Mouse (Mus musculus) CH12.LX (cell line): Measurements from ENCODE around the gene Trpc1. TPM values are rescaled to one million over a fixed set of nuclear protein-coding genes. Genes with fewer than 3 reads are reported as not detected.

Source experiments
- DNase-seq: peaks from one replicate; pipeline ENCODE4 v3.0.0-alpha.2; 2013; ENCODE audit errors: extremely low read depth
- H3K27ac ChIP-seq: 2 replicates; pipeline ENCODE4 v1.5.1; 2012; ENCODE audit warnings: low read depth, mild to moderate bottlenecking, control low read depth, moderate library complexity; ENCODE audit not compliant: insufficient read depth
- H3K27me3 ChIP-seq: replicated peaks from 2 replicates; pipeline ENCODE3; 2012; ENCODE audit warnings: inconsistent platforms
- H3K36me3 ChIP-seq, 2 experiments: replicated peaks in 1 of 2; 2 replicates each; pipeline versions ENCODE3 to v1.6.1; 2012; ENCODE audit warnings: inconsistent platforms in 1 of 2, low read length in 1 of 2, mild to moderate bottlenecking in 1 of 2, mixed read lengths in 1 of 2, moderate library complexity in 1 of 2; ENCODE audit not compliant: control insufficient read depth in 1 of 2, insufficient read depth in 1 of 2
- H3K4me1 ChIP-seq, 2 experiments: 2 replicates each; pipeline ENCODE4 v1.6.1; 2012; ENCODE audit warnings: inconsistent platforms in 1 of 2, moderate library complexity in 1 of 2; ENCODE audit not compliant: insufficient read depth in 2 of 2, control insufficient read depth in 1 of 2
- H3K4me2 ChIP-seq: 2 replicates; pipeline ENCODE4 v1.6.1; 2012; ENCODE audit warnings: low read depth, mild to moderate bottlenecking, control low read depth; ENCODE audit not compliant: poor library complexity, insufficient read depth, severe bottlenecking
- H3K4me3 ChIP-seq, 3 experiments: fragments of 150-350 bp in 1 of 3; sonication (generic) in 1 of 3; replicated peaks in 1 of 3; 2 replicates each; pipeline versions ENCODE3 to v1.5.1; 2011 to 2012; ENCODE audit warnings: low read depth in 2 of 3, low read length in 2 of 3, mild to moderate bottlenecking in 2 of 3, moderate library complexity in 2 of 3, control low read depth in 1 of 3, improper control_type of control experiment in 1 of 3, inconsistent platforms in 1 of 3, mixed read lengths in 1 of 3; ENCODE audit not compliant: poor library complexity in 1 of 3
- H3K79me2 ChIP-seq: replicated peaks from 2 replicates; pipeline ENCODE4 v1.6.1; 2012; ENCODE audit warnings: mild to moderate bottlenecking, moderate library complexity; ENCODE audit not compliant: control insufficient read depth, poor library complexity, insufficient read depth, severe bottlenecking; ENCODE audit errors: extremely low read depth
- H3K9ac ChIP-seq: 2 replicates; pipeline ENCODE4 v1.6.1; 2012; ENCODE audit warnings: low read depth, mild to moderate bottlenecking, control low read depth, moderate library complexity; ENCODE audit not compliant: insufficient read depth
- H3K9me3 ChIP-seq: replicated peaks from 2 replicates; pipeline ENCODE3; 2012; ENCODE audit warnings: low read length, inconsistent platforms, mixed read lengths
- BHLHE40 ChIP-seq: IDR thresholded peaks from 2 replicates; pipeline ENCODE4 v1.6.1; 2011; ENCODE audit warnings: mild to moderate bottlenecking, low read depth, low read length, improper control_type of control experiment
- CHD2 ChIP-seq: IDR thresholded peaks from 2 replicates; pipeline ENCODE4 v1.6.1; 2011; ENCODE audit warnings: low read length, improper control_type of control experiment
- CTCF ChIP-seq, 2 experiments: IDR thresholded peaks in 1 of 2; conservative IDR thresholded peaks in 1 of 2; 2 replicates each; pipeline ENCODE4 v1.5.1; 2011 to 2012; ENCODE audit warnings: low read depth in 2 of 2, low read length in 2 of 2, improper control_type of control experiment in 1 of 2, inconsistent platforms in 1 of 2, mild to moderate bottlenecking in 1 of 2, moderate library complexity in 1 of 2
- KAT2A ChIP-seq: IDR thresholded peaks from 2 replicates; pipeline ENCODE4 v1.6.1; 2012; ENCODE audit warnings: low read length, improper control_type of control experiment, inconsistent platforms; ENCODE audit not compliant: insufficient replicate concordance
- NELFE ChIP-seq: IDR thresholded peaks from 2 replicates; pipeline ENCODE4 v1.6.1; 2011; ENCODE audit warnings: low read depth, low read length, improper control_type of control experiment
- POLR2AphosphoS2 ChIP-seq: IDR thresholded peaks from 2 replicates; pipeline ENCODE4 v1.6.1; 2011; ENCODE audit warnings: low read depth, low read length, improper control_type of control experiment
- RAD21 ChIP-seq: IDR thresholded peaks from 2 replicates; pipeline ENCODE4 v1.6.1; 2011; ENCODE audit warnings: low read depth, mild to moderate bottlenecking, low read length, improper control_type of control experiment, moderate library complexity
- RCOR1 ChIP-seq: conservative IDR thresholded peaks from 2 replicates; pipeline ENCODE4 v1.6.1; 2012; ENCODE audit warnings: low read depth, mild to moderate bottlenecking, inconsistent platforms, low read length, improper control_type of control experiment
- SIN3A ChIP-seq: IDR thresholded peaks from 2 replicates; pipeline ENCODE4 v1.6.1; 2012; ENCODE audit warnings: low read length, improper control_type of control experiment, inconsistent platforms
- SMC3 ChIP-seq: IDR thresholded peaks from 2 replicates; pipeline ENCODE4 v1.6.1; 2011; ENCODE audit warnings: low read depth, low read length, improper control_type of control experiment
- USF1 ChIP-seq: IDR thresholded peaks from 2 replicates; pipeline ENCODE4 v1.6.1; 2014; ENCODE audit warnings: low read depth, mild to moderate bottlenecking, inconsistent platforms, low read length, improper control_type of control experiment
- dilution Hi-C: fragments of 300-500 bp; cut with MboI; formaldehyde crosslinking; loops from 2 replicates; pipeline ENCODE4 v1.14.3; 2020; ENCODE audit warnings: low sequenced_read_pairs; ENCODE audit not compliant: extremely low pct_unique_long_range_greater_than_20kb, extremely low pct_ligation_motif_present
- in situ Hi-C: fragments of 300-500 bp; cut with MboI; formaldehyde crosslinking; loops from 3 replicates; pipeline ENCODE4 v1.14.3; 2019; ENCODE audit warnings: low sequenced_read_pairs, low pct_ligation_motif_present, low pct_unique_long_range_greater_than_20kb, mixed read lengths
- polyA plus RNA-seq: library from polyadenylated mRNA; unstranded; fragments of >175 nt; gene quantifications from 2 replicates; pipeline ENCODE4 v1.2.1, GENCODE M21; 2012; ENCODE audit warnings: low read depth; ENCODE audit not compliant: insufficient read length
- total RNA-seq, 2 experiments: library from RNA; depleted of rRNA; stranded (reverse); fragments of 300-350 nt in 1 of 2; fragments of >200 nt in 1 of 2; gene quantifications; 2 replicates each; pipeline ENCODE4 v1.2.3; 2012 to 2014

Gene Trpc1
- total and polyA plus RNA-seq, 3 experiments: not detected

DNA sequence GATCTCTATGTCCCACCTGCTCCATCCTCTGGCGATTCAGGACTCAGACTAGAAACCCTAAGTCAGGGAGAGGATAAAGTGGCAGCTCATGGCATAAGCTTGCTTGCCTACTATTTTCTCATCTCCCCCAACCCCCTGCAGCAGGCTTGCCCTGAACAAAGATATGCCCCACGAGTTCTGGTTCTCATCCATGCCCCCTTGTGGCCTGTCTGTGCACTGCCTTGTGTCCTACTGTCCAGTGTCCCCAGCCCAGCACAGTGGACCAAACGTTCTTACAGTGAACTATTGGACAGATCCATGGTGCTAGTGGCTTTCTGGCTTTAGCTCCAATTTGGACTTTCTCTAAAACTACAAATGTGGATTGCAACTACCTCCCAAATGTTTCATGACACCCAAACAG is 62.1 kb downstream of the Trpc1 start:
- dilution Hi-C loops (no loop called here), in situ Hi-C loops (loop anchor here (10.0 to 25.0 kb wide), 2 partner anchors 149 to 153 kb away; partner anchors contain the start of gene Pls1)
- Histone ChIP-seq H3K79me2 (no peaks in the 10 kb centered on the region), H3K36me3 (no peaks in the 10 kb centered on the region), H3K27me3 (no peaks in the 10 kb centered on the region), H3K9me3 (no peaks in the 10 kb centered on the region), H3K27ac (no peak overlapping the region), H3K9ac (no peak overlapping the region), H3K4me2 (no peak overlapping the region), H3K4me3 (no peak overlapping the region), H3K4me1 (no peaks in the 10 kb centered on the region)
- TF ChIP-seq SIN3A (no peak), RAD21 (peak; percentile 35), CTCF (conservative IDR thresholded peaks at IDR 0.05 in 1 of 2, IDR thresholded peaks at IDR 0.05 in 1 of 2; ENCODE audit: low read depth in 2 of 2, low read length in 2 of 2) (peak; percentile 29 to 68; a peak in 3 of 4 replicates), SMC3 (peak; percentile 76), CHD2 (no peak)
- peak; percentile 20 for DNase-seq

DNA sequence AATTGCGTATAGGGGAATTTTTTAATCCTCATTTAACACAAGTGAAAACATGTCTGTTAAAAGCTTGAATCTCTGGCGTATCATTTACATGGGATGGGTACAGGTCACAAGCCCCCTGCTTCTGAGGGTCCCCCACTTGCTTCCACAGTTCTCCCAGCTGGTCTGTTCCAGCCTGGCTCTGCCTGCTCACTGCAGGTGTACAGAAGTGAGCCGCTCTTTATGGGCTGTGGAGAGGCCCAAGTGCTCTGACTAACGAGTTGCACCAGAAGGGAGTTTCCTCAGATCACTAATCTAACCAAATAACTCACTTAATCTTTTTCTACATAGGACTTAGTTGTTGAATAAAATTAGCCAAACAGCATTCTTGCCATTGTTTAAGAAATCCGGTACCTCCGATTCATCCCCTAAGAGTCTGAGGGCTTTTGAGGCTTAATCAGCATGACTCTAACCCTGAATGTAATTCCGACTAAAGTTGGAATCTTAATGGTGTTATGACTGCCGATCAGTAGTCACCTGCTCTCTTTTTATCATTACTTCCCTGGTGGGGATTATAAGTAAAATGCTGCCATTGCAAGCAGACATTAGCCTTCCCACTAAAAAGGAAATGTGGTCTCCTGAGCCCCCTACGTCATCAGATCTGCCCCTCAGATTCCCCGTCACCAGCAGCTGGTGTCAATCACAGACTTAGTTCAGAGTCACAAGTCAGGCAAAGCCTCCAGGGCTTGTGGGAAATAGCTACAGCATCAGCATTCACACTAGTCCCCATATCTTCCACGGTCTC is 64.3 kb downstream of the Trpc1 start:
- no peak for DNase-seq
- no peaks in the 10 kb centered on the region for H3K27me3 ChIP-seq
- H3K9me3 ChIP-seq: no peaks in the 10 kb centered on the region
- TF ChIP-seq POLR2AphosphoS2 (no peak), CTCF (conservative IDR thresholded peaks at IDR 0.05 in 1 of 2, IDR thresholded peaks at IDR 0.05 in 1 of 2; ENCODE audit: low read depth in 2 of 2, low read length in 2 of 2) (no peak), NELFE (no peak), USF1 (no peak), KAT2A (no peak)
- H3K36me3 ChIP-seq: no peaks in the 10 kb centered on the region
- H3K9ac ChIP-seq: no peak overlapping the region
- in situ Hi-C loops (loop anchor here (10.0 to 25.0 kb wide), 2 partner anchors 151 kb away; partner anchors contain the start of gene Pls1), dilution Hi-C loops (no loop called here)
- no peak overlapping the region for H3K4me3 ChIP-seq
- H3K4me2 ChIP-seq: no peak overlapping the region
- H3K4me1 ChIP-seq: no peaks in the 10 kb centered on the region
- no peaks in the 10 kb centered on the region for H3K79me2 ChIP-seq
- no peak overlapping the region for H3K27ac ChIP-seq

DNA sequence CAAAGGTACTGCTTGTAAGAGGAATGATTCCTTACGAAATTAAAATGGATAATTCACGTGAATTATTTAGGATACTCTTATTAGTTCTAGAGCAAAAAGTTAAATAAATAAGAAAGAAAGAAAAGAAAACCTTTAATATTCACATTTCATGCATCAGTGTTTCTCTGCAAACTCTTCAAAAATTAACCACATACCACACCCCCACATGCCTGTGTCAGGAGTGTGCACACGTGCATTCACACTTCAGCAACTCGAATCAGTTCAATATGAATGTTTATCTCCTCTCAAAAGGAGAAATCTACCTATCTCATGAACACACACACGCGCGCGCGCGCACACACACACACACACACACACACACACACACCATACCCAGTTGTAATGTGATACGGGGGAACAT is 69.5 kb downstream of the Trpc1 start:
- Histone ChIP-seq H3K27ac (no peak overlapping the region), H3K36me3 (no peaks in the 10 kb centered on the region), H3K79me2 (no peaks in the 10 kb centered on the region), H3K27me3 (no peaks in the 10 kb centered on the region), H3K4me2 (no peak overlapping the region), H3K4me3 (no peak overlapping the region), H3K9ac (no peak overlapping the region), H3K4me1 (0 out of 4 replicates have a peak, but pooled peaks cover 0 to 3% of the 10 kb centered on the region in 2 experiments), H3K9me3 (no peaks in the 10 kb centered on the region)
- in situ Hi-C loops (loop anchor here (10.0 to 25.0 kb wide), 2 partner anchors 146 to 157 kb away; partner anchors contain the start of gene Pls1), dilution Hi-C loops (no loop called here)
- no peak for DNase-seq
- TF ChIP-seq RCOR1: no peak
- TF ChIP-seq BHLHE40: 0 out of 2 replicates have a peak, but pooled peaks have one; percentile 12
